Mouse (Mus musculus): ENCODE results near the gene Vav3. TPM values are rescaled to one million over a fixed set of nuclear protein-coding genes. Genes with fewer than 3 reads are reported as not detected.
A peak's percentile ranks its signal among the peaks of the same experiment; 100 is the strongest.

The Vav3 gene
- polyA plus RNA-seq, 1 experiment from 2014 or later: 13.6 TPM

- H3K9me3 ChIP-seq (ENCODE audit: control insufficient read depth, low read length): no peaks in the 10 kb centered on the region
- no peak for ATAC-seq (ENCODE audit: insufficient number of reproducible peaks, insufficient read depth, low FRiP score, low read depth)
- H3K9ac ChIP-seq (ENCODE audit: low read length): no peak overlapping the region
- no peak overlapping the region for H3K4me2 ChIP-seq (ENCODE audit: low read length)
- H3K27ac ChIP-seq (replicated peaks in 1 of 2; ENCODE audit: control insufficient read depth in 1 of 2, insufficient read depth in 1 of 2, low read depth in 2 of 2, low read length in 2 of 2): no peak overlapping the region
- 83% methylated on average over 5 of the region's 5 CpGs for WGBS
- H3K4me3 ChIP-seq (ENCODE audit: control insufficient read depth in 1 of 2, insufficient read depth in 1 of 2, low read depth in 1 of 2, low read length in 2 of 2): no peak overlapping the region
- H3K4me1 ChIP-seq (ENCODE audit: control insufficient read depth in 2 of 2, insufficient read depth in 2 of 2, low read length in 2 of 2): peaks cover 2 to 8% of the 10 kb centered on the region in 2 experiments; a peak in 2 of 4 replicates
- no peaks in the 10 kb centered on the region for H3K27me3 ChIP-seq (ENCODE audit: control insufficient read depth, insufficient read depth, low read length)
- no peaks in the 10 kb centered on the region for H3K36me3 ChIP-seq (ENCODE audit: control insufficient read depth, insufficient read depth, low read length)
Measured at GRCm38 (mm10) chr3:109353814-109354213, 13.4 kb downstream of the Vav3 start.

- Histone ChIP-seq H3K9ac (ENCODE audit: low read length) (no peak overlapping the region), H3K4me2 (ENCODE audit: low read length) (no peak overlapping the region), H3K4me3 (ENCODE audit: control insufficient read depth in 1 of 2, insufficient read depth in 1 of 2, low read depth in 1 of 2, low read length in 2 of 2) (no peak overlapping the region), H3K27me3 (ENCODE audit: control insufficient read depth, insufficient read depth, low read length) (no peaks in the 10 kb centered on the region), H3K27ac (replicated peaks in 1 of 2; ENCODE audit: control insufficient read depth in 1 of 2, insufficient read depth in 1 of 2, low read depth in 2 of 2, low read length in 2 of 2) (no peak overlapping the region), H3K9me3 (ENCODE audit: control insufficient read depth, low read length) (no peaks in the 10 kb centered on the region), H3K4me1 (ENCODE audit: control insufficient read depth in 2 of 2, insufficient read depth in 2 of 2, low read length in 2 of 2) (peaks cover 2 to 8% of the 10 kb centered on the region in 2 experiments; a peak in 2 of 4 replicates), H3K36me3 (ENCODE audit: control insufficient read depth, insufficient read depth, low read length) (no peaks in the 10 kb centered on the region)
- ATAC-seq (ENCODE audit: insufficient number of reproducible peaks, insufficient read depth, low FRiP score, low read depth): no peak
- 73% methylated on average over 5 of the region's 5 CpGs for WGBS
Measured at GRCm38 (mm10) chr3:109355158-109355557, 14.7 kb downstream of the Vav3 start.

GRCm38 (mm10) chr3:109360746-109361145 lies 20.3 kb downstream of the Vav3 start:
- ATAC-seq (ENCODE audit: insufficient number of reproducible peaks, insufficient read depth, low FRiP score, low read depth): no peak
- no peak overlapping the region for H3K4me3 ChIP-seq (ENCODE audit: control insufficient read depth in 1 of 2, insufficient read depth in 1 of 2, low read depth in 1 of 2, low read length in 2 of 2)
- 81% methylated on average over 4 of the region's 4 CpGs for WGBS

GRCm38 (mm10) chr3:109361882-109362281 lies 21.4 kb downstream of the Vav3 start:
- Histone ChIP-seq H3K4me2 (ENCODE audit: low read length) (no peak overlapping the region), H3K4me1 (ENCODE audit: control insufficient read depth in 2 of 2, insufficient read depth in 2 of 2, low read length in 2 of 2) (peaks cover 19 to 37% of the 10 kb centered on the region in 2 experiments), H3K4me3 (ENCODE audit: control insufficient read depth in 1 of 2, insufficient read depth in 1 of 2, low read depth in 1 of 2, low read length in 2 of 2) (no peak overlapping the region), H3K27me3 (ENCODE audit: control insufficient read depth, insufficient read depth, low read length) (no peaks in the 10 kb centered on the region), H3K27ac (replicated peaks in 1 of 2; ENCODE audit: control insufficient read depth in 1 of 2, insufficient read depth in 1 of 2, low read depth in 2 of 2, low read length in 2 of 2) (no peak overlapping the region), H3K36me3 (ENCODE audit: control insufficient read depth, insufficient read depth, low read length) (no peaks in the 10 kb centered on the region), H3K9ac (ENCODE audit: low read length) (no peak overlapping the region), H3K9me3 (ENCODE audit: control insufficient read depth, low read length) (no peaks in the 10 kb centered on the region)
- no peak; the same call in 1 of the 2 replicates for ATAC-seq (ENCODE audit: insufficient number of reproducible peaks, insufficient read depth, low FRiP score, low read depth)
- WGBS: 68% methylated on average over 5 of the region's 5 CpGs

More at GRCm38 (mm10) chr3:109360746-109361145, 20.3 kb downstream of the Vav3 start:
- Histone ChIP-seq H3K9me3 (ENCODE audit: control insufficient read depth, low read length) (no peaks in the 10 kb centered on the region), H3K4me1 (ENCODE audit: control insufficient read depth in 2 of 2, insufficient read depth in 2 of 2, low read length in 2 of 2) (peaks cover 14 to 29% of the 10 kb centered on the region in 2 experiments), H3K27ac (replicated peaks in 1 of 2; ENCODE audit: control insufficient read depth in 1 of 2, insufficient read depth in 1 of 2, low read depth in 2 of 2, low read length in 2 of 2) (no peak overlapping the region), H3K9ac (ENCODE audit: low read length) (no peak overlapping the region), H3K4me2 (ENCODE audit: low read length) (no peak overlapping the region), H3K27me3 (ENCODE audit: control insufficient read depth, insufficient read depth, low read length) (no peaks in the 10 kb centered on the region), H3K36me3 (ENCODE audit: control insufficient read depth, insufficient read depth, low read length) (no peaks in the 10 kb centered on the region)

- no peak overlapping the region for H3K9ac ChIP-seq (ENCODE audit: low read length)
- no peaks in the 10 kb centered on the region for H3K27me3 ChIP-seq (ENCODE audit: control insufficient read depth, insufficient read depth, low read length)
- H3K4me3 ChIP-seq (ENCODE audit: control insufficient read depth in 1 of 2, insufficient read depth in 1 of 2, low read depth in 1 of 2, low read length in 2 of 2): no peak overlapping the region
- no peak overlapping the region for H3K27ac ChIP-seq (replicated peaks in 1 of 2; ENCODE audit: control insufficient read depth in 1 of 2, insufficient read depth in 1 of 2, low read depth in 2 of 2, low read length in 2 of 2)
- H3K36me3 ChIP-seq (ENCODE audit: control insufficient read depth, insufficient read depth, low read length): no peaks in the 10 kb centered on the region
- no peak overlapping the region for H3K4me2 ChIP-seq (ENCODE audit: low read length)
- no peaks in the 10 kb centered on the region for H3K9me3 ChIP-seq (ENCODE audit: control insufficient read depth, low read length)
- H3K4me1 ChIP-seq (ENCODE audit: control insufficient read depth in 2 of 2, insufficient read depth in 2 of 2, low read length in 2 of 2): peaks cover 19 to 37% of the 10 kb centered on the region in 2 experiments
- WGBS: 57% methylated on average over 3 of the region's 3 CpGs
- no peak for ATAC-seq (ENCODE audit: insufficient number of reproducible peaks, insufficient read depth, low FRiP score, low read depth)
Measured at GRCm38 (mm10) chr3:109362310-109362709, 21.9 kb downstream of the Vav3 start.

GRCm38 (mm10) chr3:109363522-109363921 lies 23.1 kb downstream of the Vav3 start:
- 6% methylated on average over 5 of the region's 5 CpGs for WGBS
- H3K27ac ChIP-seq (replicated peaks in 1 of 2; ENCODE audit: control insufficient read depth in 1 of 2, insufficient read depth in 1 of 2, low read depth in 2 of 2, low read length in 2 of 2): peak overlapping the region; percentile 10 to 33; a peak in 1 of 4 replicates
- H3K9ac ChIP-seq (ENCODE audit: low read length): 0 out of 2 replicates have a peak overlapping the region, but pooled peaks have one; percentile 25
- H3K27me3 ChIP-seq (ENCODE audit: control insufficient read depth, insufficient read depth, low read length): no peaks in the 10 kb centered on the region
- H3K36me3 ChIP-seq (ENCODE audit: control insufficient read depth, insufficient read depth, low read length): no peaks in the 10 kb centered on the region
- ATAC-seq (ENCODE audit: insufficient number of reproducible peaks, insufficient read depth, low FRiP score, low read depth): no peak
- peak overlapping the region; percentile 46 for H3K4me2 ChIP-seq (ENCODE audit: low read length)
- H3K4me3 ChIP-seq (ENCODE audit: control insufficient read depth in 1 of 2, insufficient read depth in 1 of 2, low read depth in 1 of 2, low read length in 2 of 2): no peak overlapping the region
- H3K9me3 ChIP-seq (ENCODE audit: control insufficient read depth, low read length): no peaks in the 10 kb centered on the region
- peaks cover 20 to 41% of the 10 kb centered on the region in 2 experiments for H3K4me1 ChIP-seq (ENCODE audit: control insufficient read depth in 2 of 2, insufficient read depth in 2 of 2, low read length in 2 of 2)

- WGBS: 77% methylated on average over 2 of the region's 2 CpGs
- H3K4me1 ChIP-seq (ENCODE audit: control insufficient read depth in 2 of 2, insufficient read depth in 2 of 2, low read length in 2 of 2): peaks cover 21 to 49% of the 10 kb centered on the region in 2 experiments
- no peak for ATAC-seq (ENCODE audit: insufficient number of reproducible peaks, insufficient read depth, low FRiP score, low read depth)
- H3K4me3 ChIP-seq (ENCODE audit: control insufficient read depth in 1 of 2, insufficient read depth in 1 of 2, low read depth in 1 of 2, low read length in 2 of 2): no peak overlapping the region
- no peak overlapping the region for H3K4me2 ChIP-seq (ENCODE audit: low read length)
- H3K27me3 ChIP-seq (ENCODE audit: control insufficient read depth, insufficient read depth, low read length): no peaks in the 10 kb centered on the region
- H3K27ac ChIP-seq (replicated peaks in 1 of 2; ENCODE audit: control insufficient read depth in 1 of 2, insufficient read depth in 1 of 2, low read depth in 2 of 2, low read length in 2 of 2): peak overlapping the region in 1 of 2 experiments; percentile 34; a peak in 1 of 4 replicates
- no peaks in the 10 kb centered on the region for H3K9me3 ChIP-seq (ENCODE audit: control insufficient read depth, low read length)
- no peaks in the 10 kb centered on the region for H3K36me3 ChIP-seq (ENCODE audit: control insufficient read depth, insufficient read depth, low read length)
- no peak overlapping the region for H3K9ac ChIP-seq (ENCODE audit: low read length)
Measured at GRCm38 (mm10) chr3:109365875-109366274, 25.4 kb downstream of the Vav3 start.

GRCm38 (mm10) chr3:109366411-109366851 lies 26.0 kb downstream of the Vav3 start:
- no peak overlapping the region for H3K9ac ChIP-seq (ENCODE audit: low read length)

More at GRCm38 (mm10) chr3:109366411-109366851, 26.0 kb downstream of the Vav3 start:
- no peaks in the 10 kb centered on the region for H3K9me3 ChIP-seq (ENCODE audit: control insufficient read depth, low read length)
- peaks cover 21 to 49% of the 10 kb centered on the region in 2 experiments for H3K4me1 ChIP-seq (ENCODE audit: control insufficient read depth in 2 of 2, insufficient read depth in 2 of 2, low read length in 2 of 2)
- no peak overlapping the region for H3K4me2 ChIP-seq (ENCODE audit: low read length)
- no peak for ATAC-seq (ENCODE audit: insufficient number of reproducible peaks, insufficient read depth, low FRiP score, low read depth)
- H3K4me3 ChIP-seq (ENCODE audit: control insufficient read depth in 1 of 2, insufficient read depth in 1 of 2, low read depth in 1 of 2, low read length in 2 of 2): no peak overlapping the region
- H3K36me3 ChIP-seq (ENCODE audit: control insufficient read depth, insufficient read depth, low read length): no peaks in the 10 kb centered on the region
- 28% methylated on average over 7 of the region's 7 CpGs for WGBS
- H3K27ac ChIP-seq (replicated peaks in 1 of 2; ENCODE audit: control insufficient read depth in 1 of 2, insufficient read depth in 1 of 2, low read depth in 2 of 2, low read length in 2 of 2): peak overlapping the region in 1 of 2 experiments; percentile 34; a peak in 1 of 4 replicates
- H3K27me3 ChIP-seq (ENCODE audit: control insufficient read depth, insufficient read depth, low read length): no peaks in the 10 kb centered on the region
